Mouse (Mus musculus) heart, embryonic 11.5 days (tissue): ENCODE data around the gene Mphosph6. TPM values are rescaled to one million over a fixed set of nuclear protein-coding genes. Genes with fewer than 3 reads are reported as not detected.

Experiments used
- ATAC-seq: fragments of 200-750 bp; cut with Nextera tagmentation; replicated peaks from 2 replicates; pipeline ENCODE4 v1.8.0; 2017; ENCODE audit warnings: moderate library complexity; ENCODE audit not compliant: insufficient number of reproducible peaks, low FRiP score, low TSS enrichment
- H3K27ac ChIP-seq: fragments of 300-500 bp; sonication (generic); 2 replicates; pipeline ENCODE4 v1.5.1; 2014; ENCODE audit warnings: mild to moderate bottlenecking, low read depth, low read length
- H3K27me3 ChIP-seq: fragments of 300-500 bp; sonication (generic); 2 replicates; pipeline ENCODE4 v1.6.1; 2014; ENCODE audit warnings: mild to moderate bottlenecking, low read length, mixed read lengths; ENCODE audit not compliant: control insufficient read depth, insufficient read depth
- H3K36me3 ChIP-seq: fragments of 300-500 bp; sonication (generic); 2 replicates; pipeline ENCODE4 v1.6.1; 2014; ENCODE audit warnings: mild to moderate bottlenecking, low read length, moderate library complexity, mixed read lengths; ENCODE audit not compliant: control insufficient read depth, insufficient read depth
- H3K4me1 ChIP-seq: fragments of 300-500 bp; sonication (generic); 2 replicates; pipeline ENCODE4 v1.6.1; 2014; ENCODE audit warnings: low read length; ENCODE audit not compliant: control insufficient read depth, insufficient read depth
- H3K4me2 ChIP-seq: fragments of 300-500 bp; sonication (generic); 2 replicates; pipeline ENCODE4 v1.6.1; 2014; ENCODE audit warnings: mild to moderate bottlenecking, moderate library complexity
- H3K4me3 ChIP-seq: fragments of 300-500 bp; sonication (generic); 2 replicates; pipeline ENCODE4 v1.5.1; 2014; ENCODE audit warnings: low read depth, low read length
- H3K9ac ChIP-seq: fragments of 300-500 bp; sonication (generic); 2 replicates; pipeline ENCODE4 v1.6.1; 2014; ENCODE audit warnings: mild to moderate bottlenecking, low read depth, low read length, moderate library complexity
- H3K9me3 ChIP-seq: fragments of 300-500 bp; sonication (generic); replicated peaks from 2 replicates; pipeline ENCODE4 v1.6.1; 2016; ENCODE audit warnings: low read length; ENCODE audit not compliant: control insufficient read depth
- WGBS: fragments of 180-500 bp; shearing (Covaris S2); extraction: QIAGEN DNeasy Blood & Tissue Kit; methylation state at CpG from one replicate; pipeline ENCODE4 v1.1.7; 2014; ENCODE audit not compliant: insufficient replicate concordance; 5-methylcytosine and 5-hydroxymethylcytosine counted together
- polyA plus RNA-seq: library from polyadenylated mRNA; unstranded; fragments of >200 nt; fragmentation: Nextera tagmentation; extraction: Ambion mirVana; gene quantifications from 2 replicates; pipeline ENCODE4 v1.2.1, GENCODE M21; 2014

Gene Mphosph6
- polyA plus RNA-seq, 1 experiment from 2014 or later, result 44.8 TPM

DNA sequence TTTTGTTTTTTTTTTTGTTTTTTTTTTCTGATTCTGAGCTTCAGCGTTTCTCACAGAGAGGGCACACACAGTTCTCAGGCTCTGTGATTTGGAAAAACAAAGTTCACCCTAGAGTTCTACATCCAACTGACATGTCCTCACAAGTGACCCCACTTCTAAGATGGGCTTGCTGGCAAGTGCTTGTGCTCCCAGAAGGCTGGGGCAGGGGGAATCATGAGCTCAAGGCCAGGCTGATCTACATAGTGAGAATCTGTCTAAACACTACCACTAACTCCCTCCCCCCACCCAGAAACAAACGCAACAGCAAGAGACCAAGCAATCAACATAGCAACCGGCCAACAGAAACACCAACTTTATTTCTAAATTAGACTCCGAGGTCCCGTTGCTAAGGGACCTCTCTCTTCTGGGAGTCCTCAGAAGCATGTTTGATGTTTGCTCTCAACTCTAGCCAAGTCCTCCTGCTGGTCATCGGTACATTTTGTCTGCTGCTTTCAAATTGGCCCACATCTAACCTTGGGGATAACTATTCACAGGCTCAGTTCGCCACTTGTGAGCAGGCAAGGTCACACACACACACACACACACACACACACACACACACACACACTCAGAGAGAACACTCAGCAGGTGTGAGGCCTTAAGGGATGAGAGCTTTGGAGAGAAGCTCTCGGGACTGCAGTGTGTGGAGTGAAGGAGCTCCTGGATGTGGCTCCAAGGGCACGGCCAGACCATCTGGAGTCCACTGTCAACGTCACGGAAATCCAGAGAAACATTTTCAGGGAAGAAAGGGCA lies 23.0 kb downstream of the Mphosph6 start:
- no peak overlapping the region for H3K4me2 ChIP-seq
- H3K27ac ChIP-seq, result no peak overlapping the region
- no peaks in the 10 kb centered on the region for H3K27me3 ChIP-seq
- no peak overlapping the region for H3K9ac ChIP-seq
- H3K36me3 ChIP-seq, result no peaks in the 10 kb centered on the region
- no peak overlapping the region for H3K4me3 ChIP-seq
- no peak for ATAC-seq
- no peaks in the 10 kb centered on the region for H3K4me1 ChIP-seq
- H3K9me3 ChIP-seq, result no peaks in the 10 kb centered on the region
- WGBS, result 77% methylated on average over 11 of the region's 11 CpGs

- H3K27ac ChIP-seq, result no peak overlapping the region
- no peaks in the 10 kb centered on the region for H3K9me3 ChIP-seq
- no peak overlapping the region for H3K9ac ChIP-seq
- WGBS, result 76% methylated on average over 10 of the region's 10 CpGs
- no peaks in the 10 kb centered on the region for H3K36me3 ChIP-seq
- no peak overlapping the region for H3K4me2 ChIP-seq
- H3K27me3 ChIP-seq, result no peaks in the 10 kb centered on the region
- ATAC-seq, result no peak
- no peak overlapping the region for H3K4me3 ChIP-seq
- no peaks in the 10 kb centered on the region for H3K4me1 ChIP-seq
Observed at GRCm38 (mm10) chr8:117776075-117776474, 25.7 kb downstream of the Mphosph6 start.

GRCm38 (mm10) chr8:117775626-117776025 lies 26.1 kb downstream of the Mphosph6 start:
- H3K36me3 ChIP-seq, result no peaks in the 10 kb centered on the region
- no peak overlapping the region for H3K9ac ChIP-seq
- no peak for ATAC-seq
- H3K4me2 ChIP-seq, result no peak overlapping the region
- no peaks in the 10 kb centered on the region for H3K27me3 ChIP-seq
- H3K4me1 ChIP-seq, result no peaks in the 10 kb centered on the region
- 38% methylated on average over 10 of the region's 10 CpGs for WGBS
- H3K4me3 ChIP-seq, result no peak overlapping the region
- no peak overlapping the region for H3K27ac ChIP-seq
- H3K9me3 ChIP-seq, result no peaks in the 10 kb centered on the region

- no peak overlapping the region for H3K27ac ChIP-seq
- no peak for ATAC-seq
Observed at GRCm38 (mm10) chr8:117772597-117772996, 29.1 kb downstream of the Mphosph6 start.

GRCm38 (mm10) chr8:117772126-117772525 lies 29.6 kb downstream of the Mphosph6 start:
- Histone ChIP-seq H3K4me2 (no peak overlapping the region), H3K4me1 (no peaks in the 10 kb centered on the region), H3K27me3 (no peaks in the 10 kb centered on the region), H3K9ac (no peak overlapping the region), H3K9me3 (no peaks in the 10 kb centered on the region), H3K36me3 (no peaks in the 10 kb centered on the region), H3K4me3 (no peak overlapping the region), H3K27ac (no peak overlapping the region)
- 61% methylated on average over 2 of the region's 2 CpGs for WGBS
- no peak for ATAC-seq

More at GRCm38 (mm10) chr8:117772597-117772996, 29.1 kb downstream of the Mphosph6 start:
- 41% methylated on average over 2 of the region's 2 CpGs for WGBS
- Histone ChIP-seq H3K4me1 (no peaks in the 10 kb centered on the region), H3K4me2 (no peak overlapping the region), H3K27me3 (no peaks in the 10 kb centered on the region), H3K9ac (no peak overlapping the region), H3K9me3 (no peaks in the 10 kb centered on the region), H3K36me3 (no peaks in the 10 kb centered on the region), H3K4me3 (no peak overlapping the region)

GRCm38 (mm10) chr8:117771115-117771836 lies 30.5 kb downstream of the Mphosph6 start:
- Histone ChIP-seq H3K4me2 (no peak overlapping the region), H3K9me3 (no peaks in the 10 kb centered on the region), H3K4me3 (no peak overlapping the region), H3K9ac (no peak overlapping the region), H3K36me3 (no peaks in the 10 kb centered on the region), H3K4me1 (no peaks in the 10 kb centered on the region), H3K27ac (no peak overlapping the region), H3K27me3 (no peaks in the 10 kb centered on the region)
- WGBS, result 57% methylated on average over 9 of the region's 9 CpGs
- no peak for ATAC-seq

DNA sequence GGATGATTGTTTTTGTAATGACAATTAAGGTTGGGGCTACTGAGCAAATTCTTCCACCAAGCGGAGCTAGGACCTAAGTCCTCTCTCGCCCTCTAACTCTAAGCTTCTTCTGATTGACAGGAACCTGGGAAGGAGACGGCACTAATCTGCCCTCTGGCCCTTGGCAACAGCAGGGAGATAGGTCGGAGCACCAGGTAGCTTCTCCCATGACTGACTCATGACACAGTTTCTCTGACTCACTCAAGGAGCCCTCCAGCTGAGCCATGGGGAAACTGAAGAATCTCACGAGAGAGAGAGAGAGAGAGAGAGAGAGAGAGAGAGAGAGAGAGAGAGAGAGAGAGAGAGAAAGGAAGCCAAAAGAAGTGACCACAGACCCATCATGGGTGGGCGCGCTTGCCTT lies 32.8 kb downstream of the Mphosph6 start:
- H3K36me3 ChIP-seq, result no peaks in the 10 kb centered on the region
- ATAC-seq, result no peak
- no peaks in the 10 kb centered on the region for H3K27me3 ChIP-seq
- H3K9ac ChIP-seq, result no peak overlapping the region
- H3K4me3 ChIP-seq, result no peak overlapping the region
- WGBS, result 71% methylated on average over 7 of the region's 7 CpGs
- no peak overlapping the region for H3K27ac ChIP-seq
- no peaks in the 10 kb centered on the region for H3K9me3 ChIP-seq
- H3K4me1 ChIP-seq, result no peaks in the 10 kb centered on the region
- no peak overlapping the region for H3K4me2 ChIP-seq

DNA sequence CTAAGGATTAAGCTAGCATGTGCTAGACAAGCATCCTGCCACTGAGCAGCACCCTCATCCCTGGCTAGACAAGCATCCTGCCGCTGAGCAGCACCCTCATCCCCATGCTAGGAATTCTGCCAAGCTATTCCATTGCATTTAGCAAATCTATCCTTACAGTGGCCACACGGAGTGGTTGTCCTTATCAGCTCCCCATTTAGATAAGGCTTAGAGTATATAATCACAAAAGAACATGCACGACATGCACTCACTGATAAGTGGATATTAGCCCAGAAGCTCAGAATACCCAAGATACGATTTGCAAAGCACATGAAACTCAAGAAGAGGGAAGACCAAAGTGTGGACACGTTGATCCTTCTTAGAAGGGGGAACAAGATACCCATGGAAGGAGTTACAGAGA lies 35.8 kb downstream of the Mphosph6 start:
- Histone ChIP-seq H3K4me1 (no peaks in the 10 kb centered on the region), H3K27me3 (no peaks in the 10 kb centered on the region), H3K36me3 (no peaks in the 10 kb centered on the region), H3K9ac (no peak overlapping the region), H3K9me3 (no peaks in the 10 kb centered on the region), H3K27ac (no peak overlapping the region), H3K4me3 (no peak overlapping the region), H3K4me2 (no peak overlapping the region)
- no peak for ATAC-seq
- 11% methylated on average over 5 of the region's 5 CpGs for WGBS
